Mouse (Mus musculus) cerebellum, adult 2 months (tissue): Measurements from ENCODE around the gene Nln.

Experiments
- CTCF ChIP-seq: fragments of 200-500 bp; IDR thresholded peaks from 2 replicates; pipeline ENCODE4 v1.5.1; 2011; ENCODE audit warnings: low read depth, mild to moderate bottlenecking, control low read depth, low read length, moderate library complexity, borderline replicate concordance; ENCODE audit not compliant: insufficient read depth
- POLR2A ChIP-seq: fragments of 200-500 bp; IDR thresholded peaks from 2 replicates; pipeline ENCODE4 v1.6.1; 2011; ENCODE audit warnings: low read length, control low read depth, borderline replicate concordance; ENCODE audit not compliant: insufficient read depth

GRCm38 (mm10) chr13:103985510-103986278, 123.7 kb downstream of the Nln start:
- no peak for TF ChIP-seq CTCF
- TF ChIP-seq POLR2A, result no peak
